Mouse (Mus musculus) liver, embryonic 14.5 days (tissue): Measurements from ENCODE around the gene Pdcd4. TPM values are rescaled to one million over a fixed set of nuclear protein-coding genes. Genes with fewer than 3 reads are reported as not detected.
A peak's percentile ranks its signal among the peaks of the same experiment; 100 is the strongest.

Source experiments
- ATAC-seq: fragments of 200-750 bp; cut with Nextera tagmentation; 2 replicates; pipeline ENCODE4 v1.8.0; 2017; ENCODE audit warnings: moderate number of reproducible peaks, mild to moderate bottlenecking, moderate library complexity; ENCODE audit not compliant: insufficient read depth
- DNase-seq, 3 experiments: peaks; one replicate each; pipeline ENCODE4 v3.0.0-alpha.2; 2012 to 2013; ENCODE audit warnings: low read depth in 3 of 3, low spot score in 3 of 3
- H3K27ac ChIP-seq: fragments of 300-500 bp; sonication (generic); 2 replicates; pipeline ENCODE4 v1.5.1; 2014; ENCODE audit warnings: moderate library complexity, mild to moderate bottlenecking, control low read depth, inconsistent platforms
- H3K27me3 ChIP-seq: fragments of 300-500 bp; sonication (generic); 2 replicates; pipeline ENCODE4 v1.6.1; 2014; ENCODE audit warnings: mild to moderate bottlenecking, low read length, moderate library complexity; ENCODE audit not compliant: control insufficient read depth, insufficient read depth
- H3K36me3 ChIP-seq: fragments of 300-500 bp; sonication (generic); replicated peaks from 2 replicates; pipeline ENCODE4 v1.6.1; 2014; ENCODE audit warnings: low read depth; ENCODE audit not compliant: control insufficient read depth, insufficient read depth
- H3K4me1 ChIP-seq, 2 experiments: fragments of 200-500 bp in 1 of 2; fragments of 300-500 bp in 1 of 2; sonication (generic) in 1 of 2; replicated peaks; 2 replicates each; pipeline ENCODE4 v1.6.1; 2012 to 2014; ENCODE audit warnings: antibody characterized with exemption in 1 of 2, inconsistent platforms in 1 of 2, low read length in 1 of 2; ENCODE audit not compliant: control insufficient read depth in 2 of 2, insufficient read depth in 2 of 2
- H3K4me2 ChIP-seq: fragments of 300-500 bp; sonication (generic); 2 replicates; pipeline ENCODE4 v1.6.1; 2014; ENCODE audit warnings: low read depth, mild to moderate bottlenecking, control low read depth, moderate library complexity
- H3K4me3 ChIP-seq, 2 experiments: fragments of 200-500 bp in 1 of 2; fragments of 300-500 bp in 1 of 2; sonication (generic) in 1 of 2; 2 replicates each; pipeline ENCODE4 v1.5.1; 2012 to 2014; ENCODE audit warnings: low read depth in 2 of 2, low read length in 2 of 2, mild to moderate bottlenecking in 2 of 2, control low read depth in 1 of 2, inconsistent platforms in 1 of 2, moderate library complexity in 1 of 2; ENCODE audit not compliant: insufficient read depth in 1 of 2
- H3K9ac ChIP-seq: fragments of 300-500 bp; sonication (generic); replicated peaks from 2 replicates; pipeline ENCODE4 v1.6.1; 2014; ENCODE audit warnings: mild to moderate bottlenecking, control low read depth, moderate library complexity
- H3K9me3 ChIP-seq: fragments of 300-500 bp; sonication (generic); 2 replicates; pipeline ENCODE4 v1.6.1; 2016; ENCODE audit warnings: low read length, mixed read lengths; ENCODE audit not compliant: control insufficient read depth
- CTCF ChIP-seq: IDR thresholded peaks from 2 replicates; pipeline ENCODE4 v1.5.1; 2016; ENCODE audit warnings: antibody characterized with exemption, low read depth, control low read depth
- EP300 ChIP-seq: IDR thresholded peaks from 2 replicates; pipeline ENCODE4 v1.6.1; 2016; ENCODE audit warnings: antibody characterized with exemption, low read depth
- WGBS: fragments of 180-500 bp; shearing (Covaris S2); extraction: QIAGEN DNeasy Blood & Tissue Kit; methylation state at CpG from one replicate; pipeline ENCODE4 v1.1.7; 2014; ENCODE audit not compliant: insufficient replicate concordance; 5-methylcytosine and 5-hydroxymethylcytosine counted together
- polyA plus RNA-seq, 2 experiments: library from polyadenylated mRNA; depleted of rRNA in 1 of 2; stranded (reverse) in 1 of 2; unstranded in 1 of 2; fragments of >200 nt; fragmentation: Nextera tagmentation in 1 of 2; extraction: Ambion mirVana in 1 of 2; gene quantifications; 2 replicates each; pipeline versions ENCODE4 v1.2.1 to v1.2.3; 2012 to 2014

Gene Pdcd4
- polyA plus RNA-seq, 2 experiments: 6.6 to 16.2 TPM

GRCm38 (mm10) chr19:53889555-53889954 is 2.5 kb upstream of the Pdcd4 start:
- Histone ChIP-seq H3K4me1 (peaks cover 81 to 86% of the 10 kb centered on the region in 2 experiments), H3K27me3 (no peaks in the 10 kb centered on the region), H3K4me3 (no peak overlapping the region), H3K9ac (no peak overlapping the region), H3K27ac (no peak overlapping the region), H3K4me2 (no peak overlapping the region), H3K9me3 (no peaks in the 10 kb centered on the region), H3K36me3 (no peaks in the 10 kb centered on the region)
- TF ChIP-seq CTCF: no peak
- TF ChIP-seq EP300: no peak
- WGBS: 35% methylated on average over 5 of the region's 5 CpGs
- ATAC-seq (no peak), DNase-seq (no peak)

GRCm38 (mm10) chr19:53890274-53890673 is 1.8 kb upstream of the Pdcd4 start:
- ATAC-seq (no peak), DNase-seq (no peak)
- Histone ChIP-seq H3K27ac (peak overlapping the region; percentile 76), H3K4me1 (peaks cover 80 to 85% of the 10 kb centered on the region in 2 experiments), H3K27me3 (no peaks in the 10 kb centered on the region), H3K9me3 (no peaks in the 10 kb centered on the region), H3K9ac (no peak overlapping the region), H3K4me2 (no peak overlapping the region), H3K4me3 (no peak overlapping the region), H3K36me3 (no peaks in the 10 kb centered on the region)
- WGBS: 37% methylated on average over 5 of the region's 5 CpGs
- TF ChIP-seq CTCF (no peak), EP300 (no peak)

GRCm38 (mm10) chr19:53890781-53891251 is 1.2 kb upstream of the Pdcd4 start:
- Histone ChIP-seq H3K36me3 (no peaks in the 10 kb centered on the region), H3K4me1 (peaks cover 80 to 82% of the 10 kb centered on the region in 2 experiments), H3K9ac (peak overlapping the region; percentile 32; the same call in 1 of the 2 replicates), H3K4me2 (peak overlapping the region; percentile 33), H3K4me3 (no peak overlapping the region), H3K9me3 (no peaks in the 10 kb centered on the region), H3K27me3 (no peaks in the 10 kb centered on the region), H3K27ac (peak overlapping the region; percentile 76)
- peak; percentile 56 to 70 (median 60) for DNase-seq
- peak; percentile 20; the same call in 1 of the 2 replicates for TF ChIP-seq CTCF
- TF ChIP-seq EP300: peak; percentile 80
- peak; percentile 14; the same call in 1 of the 2 replicates for ATAC-seq
- 23% methylated on average over 5 of the region's 5 CpGs for WGBS

GRCm38 (mm10) chr19:53891569-53891968 is 462 bp upstream of the Pdcd4 start:
- H3K36me3 ChIP-seq: no peaks in the 10 kb centered on the region
- H3K27me3 ChIP-seq: no peaks in the 10 kb centered on the region
- no peak for DNase-seq
- peak; percentile 23; the same call in 1 of the 2 replicates for ATAC-seq
- 41% methylated on average over 2 of the region's 2 CpGs for WGBS
- peaks cover 77 to 80% of the 10 kb centered on the region in 2 experiments for H3K4me1 ChIP-seq
- no peak overlapping the region for H3K4me3 ChIP-seq
- H3K4me2 ChIP-seq: peak overlapping the region; percentile 33
- H3K27ac ChIP-seq: peak overlapping the region; percentile 76
- TF ChIP-seq CTCF (no peak), EP300 (peak; percentile 71)
- H3K9me3 ChIP-seq: no peaks in the 10 kb centered on the region
- H3K9ac ChIP-seq: peak overlapping the region; percentile 32; the same call in 1 of the 2 replicates

GRCm38 (mm10) chr19:53892838-53893359 is 868 bp downstream of the Pdcd4 start:
- no peak overlapping the region for H3K4me3 ChIP-seq

More at GRCm38 (mm10) chr19:53892838-53893359, 868 bp downstream of the Pdcd4 start:
- H3K9me3 ChIP-seq: no peaks in the 10 kb centered on the region
- DNase-seq: no peak
- no peak for TF ChIP-seq CTCF
- no peak for TF ChIP-seq EP300
- H3K4me1 ChIP-seq: peaks cover 65 to 67% of the 10 kb centered on the region in 2 experiments
- no peaks in the 10 kb centered on the region for H3K36me3 ChIP-seq
- no peaks in the 10 kb centered on the region for H3K27me3 ChIP-seq
- no peak for ATAC-seq
- WGBS: 21% methylated on average over 9 of the region's 9 CpGs
- peak overlapping the region; percentile 13 for H3K9ac ChIP-seq
- H3K4me2 ChIP-seq: 0 out of 2 replicates have a peak overlapping the region, but pooled peaks have one; percentile 11
- H3K27ac ChIP-seq: peak overlapping the region; percentile 50
